Mouse (Mus musculus) B cell, adult 2 months (primary cell): ENCODE measurements around the gene Rab11fip2.

ENCODE experiments used
- DNase-seq, 2 experiments: peaks; one replicate each; pipeline ENCODE4 v3.0.0; 2022

The Rab11fip2 gene

GRCm38 (mm10) chr19:59853061-59853460 is 90.4 kb downstream of the Rab11fip2 start:
- no peak for DNase-seq
